Comparison of ENCODE assay signal across 8 mouse cellular contexts in genomic region chr11:94491749-94492099, GRCm38 (mm10). TPM values are rescaled to one million over a fixed set of nuclear protein-coding genes. Genes with fewer than 3 reads are reported as not detected.
A peak's percentile ranks its signal among the peaks of the same experiment; 100 is the strongest.
DNase-seq lines count a peak whose midpoint lies in the region; ATAC-seq and TF ChIP-seq lines count a peak whose summit lies in the region.

No protein-coding gene starts in this region.

- H3K27ac ChIP-seq in liver, embryonic 13.5 days, result no peak overlapping the region

- peak; percentile 60 to 76 for ATAC-seq in hematopoietic stem cell, adult 5-6 weeks (replicated peaks in 1 of 2; ENCODE audit: insufficient read depth in 1 of 2, low FRiP score in 2 of 2, low TSS enrichment in 1 of 2, low read depth in 1 of 2, poor library complexity in 2 of 2, severe bottlenecking in 2 of 2)
- ATAC-seq in liver, embryonic 13.5 days (ENCODE audit: low read depth), result no peak

- H3K4me1 ChIP-seq in E14TG2a.4 (replicated peaks; ENCODE audit: low read depth, low read length), result peaks cover 29% of the 10 kb centered on the region
- H3K4me1 ChIP-seq in liver, embryonic 13.5 days (replicated peaks), result no peaks in the 10 kb centered on the region

- TF ChIP-seq CTCF in E14TG2a.4 (conservative IDR thresholded peaks at IDR 0.05; ENCODE audit: low read length), result no peak

- DNase-seq in cerebellum, adult 11-12 months, result peak; percentile 26
- DNase-seq in cerebellum, postnatal 14 days, result no peak
- DNase-seq in liver, embryonic 13.5 days, result no peak
- DNase-seq in natural killer cell, adult 2 months (ENCODE audit: low spot score in 2 of 2), result no peak
- no peak for DNase-seq in B cell, adult 2 months
- no peak for DNase-seq in cerebellum, postnatal 4 days (ENCODE audit: low spot score in 2 of 2)

- 36% methylated on average over 7 of the region's 7 CpGs for WGBS in liver, embryonic 13.5 days (ENCODE audit: insufficient replicate concordance)

- peaks cover 94% of the 10 kb centered on the region for H3K27me3 ChIP-seq in E14TG2a.4 (ENCODE audit: insufficient read depth, low read length)
- peaks cover 87% of the 10 kb centered on the region for H3K27me3 ChIP-seq in liver, embryonic 13.5 days

- H3K4me2 ChIP-seq in liver, embryonic 13.5 days, result peak overlapping the region; percentile 62

- no peak overlapping the region for H3K9ac ChIP-seq in liver, embryonic 13.5 days

- no peaks in the 10 kb centered on the region for H3K9me3 ChIP-seq in E14TG2a.4 (ENCODE audit: low read length)
- H3K9me3 ChIP-seq in liver, embryonic 13.5 days (replicated peaks), result no peaks in the 10 kb centered on the region

- no peaks in the 10 kb centered on the region for H3K36me3 ChIP-seq in E14TG2a.4 (ENCODE audit: insufficient read depth, low read length)
- H3K36me3 ChIP-seq in liver, embryonic 13.5 days, result no peaks in the 10 kb centered on the region

- H3K4me3 ChIP-seq in E14TG2a.4 (replicated peaks; ENCODE audit: low read length), result peak overlapping the region; percentile 86
- 0 out of 2 replicates have a peak overlapping the region, but pooled peaks have one; percentile 51 for H3K4me3 ChIP-seq in liver, embryonic 13.5 days (replicated peaks)

RNA-seq across cellular contexts. Expression of gene Spata20, which starts 5.7 kb away (rescaled TPM):
- total RNA-seq in hematopoietic stem cell, adult 5-6 weeks (2017), result not detected in 2 replicates
- polyA plus RNA-seq in liver, embryonic 13.5 days (2015; fragmentation: Nextera tagmentation; extraction: Ambion mirVana), result not detected in 2 replicates

RNA-seq across cellular contexts. Expression of gene Epn3, which starts 8.1 kb away (rescaled TPM):
- total RNA-seq in hematopoietic stem cell, adult 5-6 weeks (2017), result 0.06 and 0.20 TPM in 2 replicates
- 0.05 and 0.08 TPM in 2 replicates for polyA plus RNA-seq in liver, embryonic 13.5 days (2015; fragmentation: Nextera tagmentation; extraction: Ambion mirVana)

RNA-seq across cellular contexts. Expression of gene Cacna1g, which starts 17.7 kb away (rescaled TPM):
- not detected in 2 replicates for total RNA-seq in hematopoietic stem cell, adult 5-6 weeks (2017)
- 1.4 and 1.8 TPM in 2 replicates for polyA plus RNA-seq in liver, embryonic 13.5 days (2015; fragmentation: Nextera tagmentation; extraction: Ambion mirVana)

RNA-seq across cellular contexts. Expression of gene Mycbpap, which starts 29.8 kb away (rescaled TPM):
- total RNA-seq in hematopoietic stem cell, adult 5-6 weeks (2017), result 0.74 and 1.8 TPM in 2 replicates
- 0.05 and 0.19 TPM in 2 replicates for polyA plus RNA-seq in liver, embryonic 13.5 days (2015; fragmentation: Nextera tagmentation; extraction: Ambion mirVana)

RNA-seq across cellular contexts. Expression of gene Rsad1, which starts 57.3 kb away (rescaled TPM):
- total RNA-seq in hematopoietic stem cell, adult 5-6 weeks (2017), result 10.8 and 12.8 TPM in 2 replicates
- 1.6 and 2.5 TPM in 2 replicates for polyA plus RNA-seq in liver, embryonic 13.5 days (2015; fragmentation: Nextera tagmentation; extraction: Ambion mirVana)
